Mouse (Mus musculus) heart, postnatal 0 days (tissue): ENCODE data around the gene Wdr95.

Experiments
- CTCF ChIP-seq: IDR thresholded peaks from 2 replicates; pipeline ENCODE4 v1.5.1; 2016; ENCODE audit warnings: antibody characterized with exemption, control low read depth, low read depth
- EP300 ChIP-seq: IDR thresholded peaks from 2 replicates; pipeline ENCODE4 v1.6.1; 2016; ENCODE audit warnings: antibody characterized with exemption, low read depth

DNA sequence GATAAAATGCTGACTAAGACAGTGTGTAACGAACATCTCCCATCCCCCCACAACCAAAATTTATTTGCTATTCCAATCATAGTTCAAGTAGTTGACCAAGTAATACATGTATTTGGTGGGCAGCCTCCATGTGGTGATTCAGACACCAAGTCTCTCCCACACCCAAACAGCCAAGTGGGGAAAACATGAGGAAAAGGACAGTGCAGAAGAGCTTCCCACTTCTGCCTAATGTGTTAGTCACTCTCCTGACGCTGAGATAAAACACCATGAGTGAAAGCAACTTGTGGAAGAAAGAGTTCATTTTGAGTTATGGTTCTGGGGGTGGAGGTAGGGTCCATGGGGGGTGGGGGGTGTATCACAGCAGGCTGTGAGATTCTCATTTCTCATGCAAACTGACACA lies 5.4 kb downstream of the Wdr95 start:
- no peak for TF ChIP-seq EP300
- TF ChIP-seq CTCF, result no peak
